Mouse (Mus musculus) heart, embryonic 13.5 days (tissue): Measurements from ENCODE around the gene Cyp2d26. TPM values are rescaled to one million over a fixed set of nuclear protein-coding genes. Genes with fewer than 3 reads are reported as not detected.

Experiments used
- ATAC-seq: fragments of 200-750 bp; cut with Nextera tagmentation; 2 replicates; pipeline ENCODE4 v1.8.0; 2017; ENCODE audit warnings: moderate TSS enrichment; ENCODE audit not compliant: insufficient number of reproducible peaks, low FRiP score, low TSS enrichment; ENCODE audit errors: extremely low read depth
- H3K27ac ChIP-seq: fragments of 300-500 bp; sonication (generic); replicated peaks from 2 replicates; pipeline ENCODE4 v1.5.1; 2015; ENCODE audit warnings: moderate library complexity, mild to moderate bottlenecking, inconsistent platforms
- H3K27me3 ChIP-seq: fragments of 300-500 bp; sonication (generic); replicated peaks from 2 replicates; pipeline ENCODE4 v1.6.1; 2015; ENCODE audit warnings: mild to moderate bottlenecking, inconsistent platforms
- H3K36me3 ChIP-seq: fragments of 300-500 bp; sonication (generic); 2 replicates; pipeline ENCODE4 v1.6.1; 2015; ENCODE audit warnings: mild to moderate bottlenecking, inconsistent platforms
- H3K4me1 ChIP-seq: fragments of 300-500 bp; sonication (generic); 2 replicates; pipeline ENCODE4 v1.6.1; 2015; ENCODE audit warnings: inconsistent platforms
- H3K4me2 ChIP-seq: fragments of 300-500 bp; sonication (generic); 2 replicates; pipeline ENCODE4 v1.6.1; 2015; ENCODE audit warnings: inconsistent platforms, mild to moderate bottlenecking, moderate library complexity
- H3K4me3 ChIP-seq: fragments of 300-500 bp; sonication (generic); 2 replicates; pipeline ENCODE4 v1.5.1; 2015; ENCODE audit warnings: moderate library complexity, mild to moderate bottlenecking, inconsistent platforms
- H3K9ac ChIP-seq: fragments of 300-500 bp; sonication (generic); 2 replicates; pipeline ENCODE4 v1.6.1; 2015; ENCODE audit warnings: inconsistent platforms, mild to moderate bottlenecking, moderate library complexity
- H3K9me3 ChIP-seq: fragments of 300-500 bp; sonication (generic); 2 replicates; pipeline ENCODE4 v1.6.1; 2016; ENCODE audit warnings: inconsistent platforms
- WGBS: fragments of 180-500 bp; shearing (Covaris S2); methylation state at CpG from one replicate; pipeline ENCODE4 v1.1.7; 2015; ENCODE audit warnings: mixed read lengths; 5-methylcytosine and 5-hydroxymethylcytosine counted together
- polyA plus RNA-seq: library from polyadenylated mRNA; unstranded; fragments of >200 nt; fragmentation: Nextera tagmentation; extraction: Ambion mirVana; gene quantifications from 2 replicates; pipeline ENCODE4 v1.2.1, GENCODE M21; 2015

The Cyp2d26 gene
- polyA plus RNA-seq = 0.51 TPM in 1 of 2 replicates, not detected in the other

GRCm38 (mm10) chr15:82794277-82794676, at the start of gene Cyp2d26:
Cyp2d26 (minus strand) TSS chr15:82794294.
- Histone ChIP-seq H3K9me3 (no peaks in the 10 kb centered on the region), H3K4me3 (no peak within 1 kb of the TSS), H3K27me3 (no peaks in the 10 kb centered on the region), H3K27ac (no peak within 1 kb of the TSS), H3K4me1 (no peaks in the 10 kb centered on the region), H3K4me2 (no peak within 1 kb of the TSS), H3K36me3 (no peaks in the 10 kb centered on the region), H3K9ac (no peak within 1 kb of the TSS)
- no peak for ATAC-seq
- WGBS = 77% methylated on average over 5 of the region's 5 CpGs

- H3K36me3 ChIP-seq = peaks cover 12% of the 10 kb centered on the region; the same call in 1 of the 2 replicates
- no peak overlapping the region for H3K9ac ChIP-seq
- ATAC-seq = no peak
- H3K4me1 ChIP-seq = no peaks in the 10 kb centered on the region
- H3K9me3 ChIP-seq = no peaks in the 10 kb centered on the region
- WGBS = 91% methylated on average over 3 of the region's 3 CpGs
- no peaks in the 10 kb centered on the region for H3K27me3 ChIP-seq
- H3K27ac ChIP-seq = no peak overlapping the region
- no peak overlapping the region for H3K4me2 ChIP-seq
- H3K4me3 ChIP-seq = no peak overlapping the region
Observed at GRCm38 (mm10) chr15:82839146-82839545, 45.1 kb upstream of the Cyp2d26 start.

GRCm38 (mm10) chr15:82829917-82830316, 35.8 kb upstream of the Cyp2d26 start:
- peaks cover 3% of the 10 kb centered on the region; the same call in 1 of the 2 replicates for H3K36me3 ChIP-seq
- no peak overlapping the region for H3K4me3 ChIP-seq
- no peak overlapping the region for H3K27ac ChIP-seq
- peaks cover 5% of the 10 kb centered on the region; the same call in 1 of the 2 replicates for H3K4me1 ChIP-seq
- no peak overlapping the region for H3K4me2 ChIP-seq
- H3K9ac ChIP-seq = no peak overlapping the region
- ATAC-seq = no peak
- WGBS = 70% methylated on average over 6 of the region's 6 CpGs
- H3K9me3 ChIP-seq = no peaks in the 10 kb centered on the region
- no peaks in the 10 kb centered on the region for H3K27me3 ChIP-seq

GRCm38 (mm10) chr15:82825866-82826265, 31.8 kb upstream of the Cyp2d26 start:
- no peak overlapping the region for H3K4me3 ChIP-seq
- ATAC-seq = no peak
- no peak overlapping the region for H3K9ac ChIP-seq
- H3K27me3 ChIP-seq = no peaks in the 10 kb centered on the region
- no peaks in the 10 kb centered on the region for H3K9me3 ChIP-seq
- H3K36me3 ChIP-seq = peaks cover 7% of the 10 kb centered on the region; the same call in 1 of the 2 replicates
- H3K27ac ChIP-seq = no peak overlapping the region
- peaks cover 14% of the 10 kb centered on the region; the same call in 1 of the 2 replicates for H3K4me1 ChIP-seq
- H3K4me2 ChIP-seq = no peak overlapping the region

- Histone ChIP-seq H3K4me3 (no peak overlapping the region), H3K4me1 (peaks cover 14% of the 10 kb centered on the region; the same call in 1 of the 2 replicates), H3K9ac (no peak overlapping the region), H3K9me3 (no peaks in the 10 kb centered on the region), H3K4me2 (no peak overlapping the region), H3K27me3 (no peaks in the 10 kb centered on the region), H3K27ac (no peak overlapping the region), H3K36me3 (peaks cover 15% of the 10 kb centered on the region)
- no peak for ATAC-seq
- WGBS = 85% methylated on average over 3 of the region's 4 CpGs
Observed at GRCm38 (mm10) chr15:82822347-82822746, 28.3 kb upstream of the Cyp2d26 start.

GRCm38 (mm10) chr15:82821657-82822056, 27.6 kb upstream of the Cyp2d26 start:
- Histone ChIP-seq H3K4me2 (no peak overlapping the region), H3K9me3 (no peaks in the 10 kb centered on the region), H3K4me3 (no peak overlapping the region), H3K9ac (no peak overlapping the region), H3K27ac (no peak overlapping the region), H3K36me3 (peaks cover 19% of the 10 kb centered on the region), H3K4me1 (peaks cover 14% of the 10 kb centered on the region; the same call in 1 of the 2 replicates), H3K27me3 (no peaks in the 10 kb centered on the region)
- ATAC-seq = no peak
- WGBS = 100% methylated on average over 1 of the region's 1 CpGs

- Histone ChIP-seq H3K27me3 (no peaks in the 10 kb centered on the region), H3K27ac (no peak overlapping the region), H3K4me1 (no peaks in the 10 kb centered on the region), H3K4me3 (no peak overlapping the region), H3K4me2 (no peak overlapping the region), H3K36me3 (peaks cover 29% of the 10 kb centered on the region), H3K9me3 (no peaks in the 10 kb centered on the region), H3K9ac (no peak overlapping the region)
- no peak for ATAC-seq
- WGBS = 90% methylated on average over 4 of the region's 4 CpGs
Observed at GRCm38 (mm10) chr15:82815296-82815695, 21.2 kb upstream of the Cyp2d26 start.

GRCm38 (mm10) chr15:82814806-82815205, 20.7 kb upstream of the Cyp2d26 start:
- no peak for ATAC-seq

GRCm38 (mm10) chr15:82814321-82814720, 20.2 kb upstream of the Cyp2d26 start:
- H3K4me3 ChIP-seq = no peak overlapping the region
- WGBS = 78% methylated on average over 7 of the region's 7 CpGs
- no peaks in the 10 kb centered on the region for H3K9me3 ChIP-seq
- H3K36me3 ChIP-seq = peaks cover 37% of the 10 kb centered on the region
- H3K9ac ChIP-seq = no peak overlapping the region
- H3K4me2 ChIP-seq = no peak overlapping the region
- ATAC-seq = no peak
- H3K27ac ChIP-seq = no peak overlapping the region
- H3K27me3 ChIP-seq = no peaks in the 10 kb centered on the region
- no peaks in the 10 kb centered on the region for H3K4me1 ChIP-seq

More at GRCm38 (mm10) chr15:82814806-82815205, 20.7 kb upstream of the Cyp2d26 start:
- no peaks in the 10 kb centered on the region for H3K9me3 ChIP-seq
- H3K36me3 ChIP-seq = peaks cover 32% of the 10 kb centered on the region
- H3K27me3 ChIP-seq = no peaks in the 10 kb centered on the region
- no peak overlapping the region for H3K9ac ChIP-seq
- WGBS = 61% methylated on average over 4 of the region's 4 CpGs
- no peak overlapping the region for H3K4me2 ChIP-seq
- H3K4me3 ChIP-seq = no peak overlapping the region
- H3K4me1 ChIP-seq = no peaks in the 10 kb centered on the region
- no peak overlapping the region for H3K27ac ChIP-seq

- ATAC-seq = no peak
- no peaks in the 10 kb centered on the region for H3K27me3 ChIP-seq
Observed at GRCm38 (mm10) chr15:82810556-82810955, 16.5 kb upstream of the Cyp2d26 start.

GRCm38 (mm10) chr15:82809511-82809910, 15.4 kb upstream of the Cyp2d26 start:
- no peak for ATAC-seq

More at GRCm38 (mm10) chr15:82810556-82810955, 16.5 kb upstream of the Cyp2d26 start:
- H3K36me3 ChIP-seq = peaks cover 28% of the 10 kb centered on the region
- no peak overlapping the region for H3K4me3 ChIP-seq
- H3K4me1 ChIP-seq = no peaks in the 10 kb centered on the region
- H3K4me2 ChIP-seq = no peak overlapping the region
- no peaks in the 10 kb centered on the region for H3K9me3 ChIP-seq
- 61% methylated on average over 1 of the region's 1 CpGs for WGBS
- no peak overlapping the region for H3K9ac ChIP-seq
- no peak overlapping the region for H3K27ac ChIP-seq

GRCm38 (mm10) chr15:82806969-82807763, 13.1 kb upstream of the Cyp2d26 start:
- peaks cover 22% of the 10 kb centered on the region for H3K36me3 ChIP-seq
- H3K4me1 ChIP-seq = no peaks in the 10 kb centered on the region
- H3K4me2 ChIP-seq = no peak overlapping the region
- no peak overlapping the region for H3K4me3 ChIP-seq
- H3K9ac ChIP-seq = no peak overlapping the region
- H3K27ac ChIP-seq = no peak overlapping the region
- 84% methylated on average over 5 of the region's 5 CpGs for whole genome bisulfite sequencing
- no peaks in the 10 kb centered on the region for H3K9me3 ChIP-seq
- no peaks in the 10 kb centered on the region for H3K27me3 ChIP-seq
- no peak for ATAC-seq

More at GRCm38 (mm10) chr15:82809511-82809910, 15.4 kb upstream of the Cyp2d26 start:
- Histone ChIP-seq H3K4me1 (no peaks in the 10 kb centered on the region), H3K27ac (no peak overlapping the region), H3K4me3 (no peak overlapping the region), H3K4me2 (no peak overlapping the region), H3K36me3 (peaks cover 28% of the 10 kb centered on the region), H3K9me3 (no peaks in the 10 kb centered on the region), H3K9ac (no peak overlapping the region), H3K27me3 (no peaks in the 10 kb centered on the region)
- WGBS = 64% methylated on average over 6 of the region's 6 CpGs
